Mouse (Mus musculus) MEL (cell line): ENCODE results near the gene Sbno2.

Experiments
- CTCF ChIP-seq, 3 experiments: IDR thresholded peaks in 2 of 3; conservative IDR thresholded peaks in 1 of 3; 2 replicates each; pipeline ENCODE4 v1.5.1; 2011 to 2012; ENCODE audit warnings: low read length in 3 of 3, low read depth in 2 of 3, mild to moderate bottlenecking in 2 of 3, improper control_type of control experiment in 1 of 3, inconsistent platforms in 1 of 3, mixed read lengths in 1 of 3, moderate library complexity in 1 of 3; ENCODE audit not compliant: control insufficient read depth in 1 of 3, insufficient read depth in 1 of 3, poor library complexity in 1 of 3, severe bottlenecking in 1 of 3
- GATA1 ChIP-seq: IDR thresholded peaks from 2 replicates; pipeline ENCODE4 v1.6.1; 2011; ENCODE audit warnings: low read depth, low read length, improper control_type of control experiment
- RCOR1 ChIP-seq: IDR thresholded peaks from 2 replicates; pipeline ENCODE4 v1.6.1; 2012; ENCODE audit warnings: low read depth, mild to moderate bottlenecking, inconsistent platforms, low read length, improper control_type of control experiment
- ZKSCAN1 ChIP-seq: IDR thresholded peaks from 2 replicates; pipeline ENCODE4 v1.6.1; 2012; ENCODE audit warnings: low read depth, mild to moderate bottlenecking, inconsistent platforms, low read length, improper control_type of control experiment, moderate library complexity
- ZMIZ1 ChIP-seq: IDR thresholded peaks from 2 replicates; pipeline ENCODE4 v1.6.1; 2012; ENCODE audit warnings: low read depth, mild to moderate bottlenecking, inconsistent platforms, low read length, improper control_type of control experiment, moderate library complexity

DNA sequence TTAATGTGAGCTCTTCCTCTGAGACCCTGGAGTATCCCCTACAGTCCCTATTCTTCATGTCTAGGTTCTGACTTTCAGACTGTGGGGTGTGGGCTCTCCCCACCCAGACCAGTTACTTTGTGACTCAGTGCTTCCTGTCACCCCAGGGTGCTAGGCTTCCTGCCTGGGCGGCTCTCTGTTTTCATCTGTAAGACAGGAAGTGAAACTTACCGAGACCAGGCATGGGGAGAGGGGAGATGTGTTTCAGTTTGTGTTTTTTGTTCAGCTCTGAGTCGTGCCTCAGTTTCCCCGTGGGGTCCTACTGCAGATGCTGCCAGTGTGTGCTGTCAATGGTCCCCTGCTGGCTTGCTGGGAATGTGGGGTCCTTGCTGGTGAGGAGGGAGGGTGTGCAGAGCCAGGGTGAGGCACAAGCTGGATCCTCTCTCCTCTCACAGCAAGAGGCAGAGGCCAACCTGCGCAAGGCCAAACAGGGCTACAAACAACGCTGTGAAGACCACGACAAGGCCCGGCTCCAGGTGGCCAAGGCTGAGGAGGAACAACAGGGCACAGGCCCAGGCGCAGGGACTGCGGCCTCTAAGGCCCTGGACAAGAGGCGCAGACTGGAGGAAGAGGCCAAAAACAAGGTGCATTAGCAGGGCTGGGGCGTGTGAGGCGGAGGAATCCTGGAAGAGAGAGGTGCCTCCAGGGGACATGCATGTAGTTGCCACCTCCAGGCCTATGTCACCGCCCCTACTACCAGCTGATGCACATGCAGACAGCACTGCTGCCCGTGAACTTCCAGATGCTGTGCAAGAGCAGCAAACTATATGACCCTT lies 80.9 kb downstream of the Sbno2 start:
- TF ChIP-seq CTCF (IDR thresholded peaks at IDR 0.05 in 2 of 3, conservative IDR thresholded peaks at IDR 0.05 in 1 of 3; ENCODE audit: control insufficient read depth in 1 of 3, insufficient read depth in 1 of 3, low read depth in 2 of 3, low read length in 3 of 3, poor library complexity in 1 of 3, severe bottlenecking in 1 of 3): no peak
- TF ChIP-seq GATA1: no peak
- no peak for TF ChIP-seq RCOR1
- TF ChIP-seq ZMIZ1: no peak
- TF ChIP-seq ZKSCAN1: no peak
